Mouse (Mus musculus) C2C12 (cell line): ENCODE measurements at regions not wholly inside any gene's neighbourhood (a gene's known extent, or its start where the extent isn't known, plus 50 kb on each side); places are given as distances from the start of the nearest gene placed in this dataset.

Experiments used
- CEBPB ChIP-seq: IDR thresholded peaks from one replicate; pipeline ENCODE4 v1.6.1; 2011; ENCODE audit warnings: low read depth, mild to moderate bottlenecking, control low read depth, moderate library complexity
- CTCF ChIP-seq: IDR thresholded peaks from one replicate; pipeline ENCODE4 v1.5.1; 2011; ENCODE audit not compliant: control insufficient read depth, insufficient read depth, insufficient read length
- MAX ChIP-seq: IDR thresholded peaks from one replicate; pipeline ENCODE4 v1.6.1; 2011; ENCODE audit warnings: mild to moderate bottlenecking, control low read depth

DNA sequence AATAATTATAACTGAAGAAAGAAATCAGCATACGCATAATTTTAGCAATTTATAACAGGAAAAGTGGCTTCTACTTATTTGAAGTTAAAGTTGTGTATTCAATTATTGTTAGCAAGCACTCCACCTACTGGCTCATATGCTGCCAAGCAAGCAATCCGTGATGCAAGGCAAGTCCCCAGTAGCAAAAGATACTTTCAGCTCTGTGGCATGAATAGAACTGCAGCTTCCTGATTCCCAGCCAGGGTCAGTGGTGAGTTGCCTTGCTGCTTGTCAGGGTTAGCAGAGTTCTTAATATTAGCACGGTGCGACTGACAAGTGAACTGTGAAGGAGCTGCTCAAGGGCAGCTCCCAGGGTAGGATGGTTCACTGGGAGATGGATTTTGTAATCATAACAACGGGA, 566.8 kb downstream of the Gm43517 start:
- TF ChIP-seq MAX (no peak), CTCF (peak; percentile 15), CEBPB (no peak)
